Mouse (Mus musculus) midbrain, embryonic 15.5 days (tissue): ENCODE measurements around the gene Dctd. TPM values are rescaled to one million over a fixed set of nuclear protein-coding genes. Genes with fewer than 3 reads are reported as not detected.
"Not testable (repeated sequence)": the region's sequence is repeated elsewhere in the genome, so short reads cannot be mapped to it uniquely, and the experiment has no call there.

ENCODE experiments used
- ATAC-seq: fragments of 200-750 bp; cut with Nextera tagmentation; replicated peaks from 2 replicates; pipeline ENCODE4 v1.8.0; 2017; ENCODE audit warnings: moderate TSS enrichment
- H3K27ac ChIP-seq: fragments of 300-500 bp; sonication (generic); 2 replicates; pipeline ENCODE4 v1.5.1; 2015; ENCODE audit warnings: mild to moderate bottlenecking, inconsistent platforms
- H3K27me3 ChIP-seq: fragments of 300-500 bp; sonication (generic); replicated peaks from 2 replicates; pipeline ENCODE4 v1.6.1; 2015; ENCODE audit warnings: inconsistent platforms
- H3K36me3 ChIP-seq: fragments of 300-500 bp; sonication (generic); replicated peaks from 2 replicates; pipeline ENCODE4 v1.6.1; 2015; ENCODE audit warnings: inconsistent platforms
- H3K4me1 ChIP-seq: fragments of 300-500 bp; sonication (generic); 2 replicates; pipeline ENCODE4 v1.6.1; 2015; ENCODE audit warnings: inconsistent platforms
- H3K4me2 ChIP-seq: fragments of 300-500 bp; sonication (generic); 2 replicates; pipeline ENCODE4 v1.6.1; 2015; ENCODE audit warnings: inconsistent platforms, mild to moderate bottlenecking, moderate library complexity
- H3K4me3 ChIP-seq: fragments of 300-500 bp; sonication (generic); 2 replicates; pipeline ENCODE4 v1.5.1; 2015; ENCODE audit warnings: mild to moderate bottlenecking, inconsistent platforms
- H3K9ac ChIP-seq: fragments of 300-500 bp; sonication (generic); 2 replicates; pipeline ENCODE4 v1.6.1; 2015; ENCODE audit warnings: mild to moderate bottlenecking, inconsistent platforms
- H3K9me3 ChIP-seq: fragments of 300-500 bp; sonication (generic); 2 replicates; pipeline ENCODE4 v1.6.1; 2016; ENCODE audit warnings: inconsistent platforms
- whole genome bisulfite sequencing: fragments of 180-500 bp; shearing (Covaris S2); methylation state at CpG from one replicate; pipeline ENCODE4 v1.1.7; 2015; ENCODE audit warnings: mixed read lengths; 5-methylcytosine and 5-hydroxymethylcytosine counted together
- polyA plus RNA-seq: library from polyadenylated mRNA; unstranded; fragments of >200 nt; fragmentation: Nextera tagmentation; extraction: Ambion mirVana; gene quantifications from 2 replicates; pipeline ENCODE4 v1.2.1, GENCODE M21; 2015

The Dctd gene
- polyA plus RNA-seq, 1 experiment from 2014 or later = 11.6 TPM

- ATAC-seq = 0 out of 2 replicates have a peak, but pooled peaks have one; percentile 38
- 31% methylated on average over 19 of the region's 19 CpGs for WGBS
- Histone ChIP-seq H3K36me3 (no peaks in the 10 kb centered on the region), H3K27ac (no peak overlapping the region), H3K4me1 (peaks cover 23% of the 10 kb centered on the region), H3K4me3 (no peak overlapping the region), H3K27me3 (no peaks in the 10 kb centered on the region), H3K9ac (no peak overlapping the region), H3K4me2 (no peak overlapping the region), H3K9me3 (no peaks in the 10 kb centered on the region)
Observed at GRCm38 (mm10) chr8:48152062-48152738, 53.3 kb downstream of the Dctd start.

- Histone ChIP-seq H3K9ac (no peak overlapping the region), H3K27ac (peak overlapping the region; percentile 36; the same call in 1 of the 2 replicates), H3K4me1 (peaks cover 23% of the 10 kb centered on the region), H3K27me3 (no peaks in the 10 kb centered on the region), H3K4me3 (no peak overlapping the region), H3K9me3 (no peaks in the 10 kb centered on the region), H3K36me3 (no peaks in the 10 kb centered on the region), H3K4me2 (peak overlapping the region; percentile 34)
- WGBS = 7% methylated on average over 15 of the region's 15 CpGs
- peak; percentile 90 for ATAC-seq
Observed at GRCm38 (mm10) chr8:48153360-48154121, 54.6 kb downstream of the Dctd start.

- ATAC-seq = no peak
- no peak overlapping the region for H3K4me2 ChIP-seq
- 0 out of 2 replicates have a peak, but pooled peaks cover 3% of the 10 kb centered on the region for H3K27me3 ChIP-seq
- no peaks in the 10 kb centered on the region for H3K9me3 ChIP-seq
- peaks cover 14% of the 10 kb centered on the region for H3K4me1 ChIP-seq
- no peaks in the 10 kb centered on the region for H3K36me3 ChIP-seq
- H3K4me3 ChIP-seq = no peak overlapping the region
- 27% methylated on average over 10 of the region's 10 CpGs for WGBS
- H3K27ac ChIP-seq = no peak overlapping the region
- no peak overlapping the region for H3K9ac ChIP-seq
Observed at GRCm38 (mm10) chr8:48157718-48158117, 58.8 kb downstream of the Dctd start.

- 65% methylated on average over 15 of the region's 15 CpGs for WGBS
- no peak for ATAC-seq
- no peaks in the 10 kb centered on the region for H3K9me3 ChIP-seq
- no peaks in the 10 kb centered on the region for H3K36me3 ChIP-seq
- no peak overlapping the region for H3K9ac ChIP-seq
- H3K4me3 ChIP-seq = no peak overlapping the region
- H3K27me3 ChIP-seq = 0 out of 2 replicates have a peak, but pooled peaks cover 3% of the 10 kb centered on the region
- peaks cover 4% of the 10 kb centered on the region for H3K4me1 ChIP-seq
- no peak overlapping the region for H3K27ac ChIP-seq
- no peak overlapping the region for H3K4me2 ChIP-seq
Observed at GRCm38 (mm10) chr8:48158560-48159217, 59.8 kb downstream of the Dctd start.

GRCm38 (mm10) chr8:48177406-48177805 is 78.5 kb downstream of the Dctd start:
- H3K4me2 ChIP-seq = no peak overlapping the region
- ATAC-seq = no peak
- H3K9me3 ChIP-seq = no peaks in the 10 kb centered on the region
- H3K27ac ChIP-seq = no peak overlapping the region
- no peaks in the 10 kb centered on the region for H3K27me3 ChIP-seq
- H3K4me1 ChIP-seq = peaks cover 5% of the 10 kb centered on the region; the same call in 1 of the 2 replicates
- H3K4me3 ChIP-seq = no peak overlapping the region
- 76% methylated on average over 4 of the region's 4 CpGs for WGBS
- H3K9ac ChIP-seq = no peak overlapping the region
- no peaks in the 10 kb centered on the region for H3K36me3 ChIP-seq

GRCm38 (mm10) chr8:48177876-48178275 is 79.0 kb downstream of the Dctd start:
- ATAC-seq = no peak
- 97% methylated on average over 1 of the region's 1 CpGs for WGBS
- peaks cover 5% of the 10 kb centered on the region; the same call in 1 of the 2 replicates for H3K4me1 ChIP-seq
- H3K4me3 ChIP-seq = no peak overlapping the region
- H3K4me2 ChIP-seq = no peak overlapping the region
- H3K9me3 ChIP-seq = no peaks in the 10 kb centered on the region
- H3K9ac ChIP-seq = no peak overlapping the region
- H3K27ac ChIP-seq = no peak overlapping the region
- no peaks in the 10 kb centered on the region for H3K27me3 ChIP-seq
- no peaks in the 10 kb centered on the region for H3K36me3 ChIP-seq

GRCm38 (mm10) chr8:48178993-48179392 is 80.1 kb downstream of the Dctd start:
- no peak overlapping the region for H3K9ac ChIP-seq
- H3K4me1 ChIP-seq = peaks cover 5% of the 10 kb centered on the region; the same call in 1 of the 2 replicates
- no peaks in the 10 kb centered on the region for H3K9me3 ChIP-seq
- H3K4me2 ChIP-seq = no peak overlapping the region
- 9% methylated on average over 4 of the region's 4 CpGs for WGBS
- ATAC-seq = peak; percentile 42
- H3K4me3 ChIP-seq = no peak overlapping the region
- H3K27me3 ChIP-seq = no peaks in the 10 kb centered on the region
- no peak overlapping the region for H3K27ac ChIP-seq
- H3K36me3 ChIP-seq = no peaks in the 10 kb centered on the region

GRCm38 (mm10) chr8:48180146-48180545 is 81.3 kb downstream of the Dctd start:
- H3K9me3 ChIP-seq, H3K4me2 ChIP-seq, H3K4me3 ChIP-seq, ATAC-seq, H3K9ac ChIP-seq, H3K36me3 ChIP-seq, H3K27me3 ChIP-seq, H3K4me1 ChIP-seq, H3K27ac ChIP-seq: not testable (repeated sequence)
- 95% methylated on average over 9 of the region's 9 CpGs for WGBS

- ATAC-seq = no peak
Observed at GRCm38 (mm10) chr8:48181000-48181399, 82.1 kb downstream of the Dctd start.

GRCm38 (mm10) chr8:48183758-48184157 is 84.9 kb downstream of the Dctd start:
- H3K4me3 ChIP-seq = no peak overlapping the region
- no peak overlapping the region for H3K9ac ChIP-seq
- WGBS = 73% methylated on average over 7 of the region's 7 CpGs
- no peaks in the 10 kb centered on the region for H3K36me3 ChIP-seq
- no peak overlapping the region for H3K4me2 ChIP-seq
- ATAC-seq = no peak
- H3K27me3 ChIP-seq = no peaks in the 10 kb centered on the region
- H3K27ac ChIP-seq = no peak overlapping the region
- peaks cover 4% of the 10 kb centered on the region; the same call in 1 of the 2 replicates for H3K4me1 ChIP-seq
- H3K9me3 ChIP-seq = no peaks in the 10 kb centered on the region

More at GRCm38 (mm10) chr8:48181000-48181399, 82.1 kb downstream of the Dctd start:
- Histone ChIP-seq H3K27ac (no peak overlapping the region), H3K36me3 (no peaks in the 10 kb centered on the region), H3K4me1 (peaks cover 5% of the 10 kb centered on the region; the same call in 1 of the 2 replicates), H3K9ac (no peak overlapping the region), H3K4me3 (no peak overlapping the region), H3K9me3 (no peaks in the 10 kb centered on the region), H3K27me3 (no peaks in the 10 kb centered on the region), H3K4me2 (no peak overlapping the region)
- WGBS = 94% methylated on average over 3 of the region's 3 CpGs

- Histone ChIP-seq H3K4me1 (no peaks in the 10 kb centered on the region), H3K27me3 (no peaks in the 10 kb centered on the region), H3K4me2 (no peak overlapping the region), H3K4me3 (no peak overlapping the region), H3K9ac (no peak overlapping the region), H3K36me3 (no peaks in the 10 kb centered on the region), H3K27ac (no peak overlapping the region), H3K9me3 (no peaks in the 10 kb centered on the region)
- WGBS = 98% methylated on average over 12 of the region's 12 CpGs
- no peak for ATAC-seq
Observed at GRCm38 (mm10) chr8:48188586-48188985, 89.7 kb downstream of the Dctd start.

- Histone ChIP-seq H3K27me3 (no peaks in the 10 kb centered on the region), H3K9ac (no peak overlapping the region), H3K4me2 (no peak overlapping the region), H3K4me3 (no peak overlapping the region), H3K27ac (no peak overlapping the region), H3K36me3 (no peaks in the 10 kb centered on the region), H3K4me1 (no peaks in the 10 kb centered on the region), H3K9me3 (no peaks in the 10 kb centered on the region)
- WGBS = 96% methylated on average over 9 of the region's 9 CpGs
- no peak for ATAC-seq
Observed at GRCm38 (mm10) chr8:48195971-48196370, 97.1 kb downstream of the Dctd start.
